Mouse (Mus musculus) heart, embryonic 12.5 days (tissue): ENCODE data around the gene Cav3. TPM values are rescaled to one million over a fixed set of nuclear protein-coding genes. Genes with fewer than 3 reads are reported as not detected.

Source experiments
- ATAC-seq: fragments of 200-750 bp; cut with Nextera tagmentation; 2 replicates; pipeline ENCODE4 v1.8.0; 2017; ENCODE audit warnings: moderate TSS enrichment, moderate library complexity; ENCODE audit not compliant: insufficient number of reproducible peaks, low FRiP score
- H3K27ac ChIP-seq: fragments of 300-500 bp; sonication (generic); 2 replicates; pipeline ENCODE4 v1.5.1; 2016; ENCODE audit warnings: mild to moderate bottlenecking, moderate library complexity; ENCODE audit not compliant: poor library complexity, severe bottlenecking
- H3K27me3 ChIP-seq: fragments of 300-500 bp; sonication (generic); replicated peaks from 2 replicates; pipeline ENCODE4 v1.6.1; 2016; ENCODE audit warnings: mild to moderate bottlenecking, moderate library complexity
- H3K36me3 ChIP-seq: fragments of 300-500 bp; sonication (generic); 2 replicates; pipeline ENCODE4 v1.6.1; 2016; ENCODE audit warnings: mild to moderate bottlenecking, moderate library complexity
- H3K4me1 ChIP-seq: fragments of 300-500 bp; sonication (generic); replicated peaks from 2 replicates; pipeline ENCODE4 v1.6.1; 2016; ENCODE audit warnings: mild to moderate bottlenecking
- H3K4me2 ChIP-seq: fragments of 300-500 bp; sonication (generic); 2 replicates; pipeline ENCODE4 v1.6.1; 2016; ENCODE audit warnings: mild to moderate bottlenecking, moderate library complexity
- H3K4me3 ChIP-seq: fragments of 300-500 bp; sonication (generic); 2 replicates; pipeline ENCODE4 v1.5.1; 2016; ENCODE audit warnings: mild to moderate bottlenecking
- H3K9ac ChIP-seq: fragments of 300-500 bp; sonication (generic); 2 replicates; pipeline ENCODE4 v1.6.1; 2016; ENCODE audit warnings: mild to moderate bottlenecking, moderate library complexity
- H3K9me3 ChIP-seq: fragments of 300-500 bp; sonication (generic); replicated peaks from 2 replicates; pipeline ENCODE4 v1.6.1; 2016; ENCODE audit warnings: mild to moderate bottlenecking, moderate library complexity
- WGBS: fragments of 180-500 bp; shearing (Covaris S2); methylation state at CpG from one replicate; pipeline ENCODE4 v1.1.7; 2016; 5-methylcytosine and 5-hydroxymethylcytosine counted together
- polyA plus RNA-seq: library from polyadenylated mRNA; unstranded; fragments of >200 nt; fragmentation: Nextera tagmentation; extraction: Ambion mirVana; gene quantifications from 2 replicates; pipeline ENCODE4 v1.2.1, GENCODE M21; 2016

Gene Cav3
- polyA plus RNA-seq, 1 experiment from 2014 or later, result 61.3 TPM

DNA sequence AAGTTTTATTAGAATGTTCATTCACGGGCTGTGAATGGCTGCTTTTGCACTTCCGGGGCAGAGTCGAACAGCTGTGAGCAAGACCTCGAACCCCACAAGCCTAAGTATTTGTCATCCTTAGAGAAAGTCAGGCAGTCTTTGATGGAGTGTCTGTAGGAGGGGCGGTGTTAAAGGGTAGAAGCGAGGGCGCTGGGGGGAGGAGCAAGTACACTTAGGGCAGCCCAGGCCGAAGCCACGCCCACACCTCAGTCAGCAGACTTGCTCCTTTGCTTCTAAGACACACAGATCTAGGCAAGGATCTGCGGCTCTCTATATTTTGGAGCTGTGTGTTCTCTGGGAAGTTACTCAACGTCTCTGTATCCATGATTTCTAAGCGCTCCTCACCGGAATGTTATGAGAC is 20.6 kb downstream of the Cav3 start:
- Histone ChIP-seq H3K27me3 (peaks cover 22% of the 10 kb centered on the region), H3K36me3 (no peaks in the 10 kb centered on the region), H3K27ac (no peak overlapping the region), H3K4me2 (no peak overlapping the region), H3K4me1 (no peaks in the 10 kb centered on the region), H3K9me3 (no peaks in the 10 kb centered on the region), H3K9ac (no peak overlapping the region), H3K4me3 (no peak overlapping the region)
- no peak for ATAC-seq
- WGBS, result 43% methylated on average over 13 of the region's 13 CpGs

DNA sequence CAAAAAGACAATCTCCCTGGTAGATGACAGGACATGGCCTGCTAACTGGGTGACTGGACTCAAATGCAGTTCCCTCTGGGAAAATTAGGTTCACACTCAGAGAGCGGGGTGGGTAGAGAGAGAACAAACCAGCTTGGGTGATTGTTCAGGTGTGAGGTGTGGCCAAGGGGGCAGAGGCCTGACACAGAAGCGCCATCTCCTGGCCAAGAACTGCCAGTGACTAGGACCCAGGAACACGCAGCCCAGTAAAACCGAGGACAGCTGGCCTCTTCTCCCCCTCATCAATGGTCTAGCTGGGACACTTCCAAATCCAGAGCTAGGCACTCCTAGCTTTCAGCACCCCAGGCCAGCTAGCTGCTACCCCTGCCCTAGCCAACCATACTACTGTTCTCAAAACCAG is 25.0 kb downstream of the Cav3 start:
- ATAC-seq, result no peak
- Histone ChIP-seq H3K4me2 (no peak overlapping the region), H3K27me3 (peaks cover 67% of the 10 kb centered on the region)

DNA sequence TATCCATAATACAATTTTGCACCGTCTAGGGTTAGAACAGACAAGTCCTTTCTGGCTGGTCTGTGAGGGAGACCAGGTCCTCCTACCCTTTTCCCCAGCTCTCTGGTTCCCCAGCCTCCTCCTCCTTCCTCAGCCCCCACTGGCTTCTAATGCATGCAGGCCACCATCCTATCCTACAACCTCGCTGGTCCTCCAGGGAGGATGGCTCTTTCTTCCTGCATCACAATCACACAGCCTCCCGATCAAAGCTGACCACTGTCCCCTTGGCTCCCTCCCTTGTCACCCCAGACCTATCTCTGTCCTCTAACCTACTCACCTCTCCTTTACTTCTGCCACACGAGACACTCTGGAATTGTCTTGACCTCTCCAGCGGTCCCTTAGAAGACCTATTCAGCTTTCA is 28.7 kb downstream of the Cav3 start:
- Histone ChIP-seq H3K9ac (no peak overlapping the region), H3K27me3 (peaks cover 86% of the 10 kb centered on the region)
- ATAC-seq, result no peak

More for the DNA sequence above, 25.0 kb downstream of the Cav3 start:
- WGBS, result 8% methylated on average over 4 of the region's 4 CpGs
- Histone ChIP-seq H3K9me3 (no peaks in the 10 kb centered on the region), H3K27ac (no peak overlapping the region), H3K36me3 (no peaks in the 10 kb centered on the region), H3K9ac (no peak overlapping the region), H3K4me3 (no peak overlapping the region), H3K4me1 (peaks cover 6% of the 10 kb centered on the region)

DNA sequence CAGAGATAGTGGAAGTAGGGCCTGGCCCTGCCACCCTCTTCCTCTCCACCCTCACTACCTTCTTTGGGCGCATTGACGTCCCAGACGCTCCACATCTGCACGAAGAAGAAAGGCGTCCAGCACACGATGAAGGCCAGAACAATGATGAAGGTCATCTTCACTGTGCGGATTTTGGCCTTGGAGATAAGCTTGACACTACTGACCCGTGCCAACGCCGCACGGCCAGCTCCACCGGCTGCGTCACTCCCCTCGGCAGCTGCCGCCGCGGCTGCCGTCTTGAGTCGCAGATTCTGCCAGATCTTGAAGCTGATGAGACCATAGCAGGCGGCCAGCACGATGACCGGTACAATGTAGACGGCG is 29.5 kb downstream of the Cav3 start:
- Histone ChIP-seq H3K27me3 (peaks cover 83% of the 10 kb centered on the region), H3K9me3 (no peaks in the 10 kb centered on the region), H3K4me2 (peak overlapping the region; percentile 79), H3K36me3 (no peaks in the 10 kb centered on the region), H3K27ac (no peak overlapping the region), H3K4me1 (peaks cover 21% of the 10 kb centered on the region), H3K9ac (peak overlapping the region; percentile 49; the same call in 1 of the 2 replicates), H3K4me3 (peak overlapping the region; percentile 46)
- no peak for ATAC-seq
- WGBS, result 30% methylated on average over 24 of the region's 24 CpGs

More for the DNA sequence above, 28.7 kb downstream of the Cav3 start:
- no peaks in the 10 kb centered on the region for H3K9me3 ChIP-seq
- no peak overlapping the region for H3K4me2 ChIP-seq
- H3K27ac ChIP-seq, result no peak overlapping the region
- H3K36me3 ChIP-seq, result no peaks in the 10 kb centered on the region
- H3K4me1 ChIP-seq, result peaks cover 21% of the 10 kb centered on the region
- no peak overlapping the region for H3K4me3 ChIP-seq
- 77% methylated on average over 5 of the region's 5 CpGs for WGBS

DNA sequence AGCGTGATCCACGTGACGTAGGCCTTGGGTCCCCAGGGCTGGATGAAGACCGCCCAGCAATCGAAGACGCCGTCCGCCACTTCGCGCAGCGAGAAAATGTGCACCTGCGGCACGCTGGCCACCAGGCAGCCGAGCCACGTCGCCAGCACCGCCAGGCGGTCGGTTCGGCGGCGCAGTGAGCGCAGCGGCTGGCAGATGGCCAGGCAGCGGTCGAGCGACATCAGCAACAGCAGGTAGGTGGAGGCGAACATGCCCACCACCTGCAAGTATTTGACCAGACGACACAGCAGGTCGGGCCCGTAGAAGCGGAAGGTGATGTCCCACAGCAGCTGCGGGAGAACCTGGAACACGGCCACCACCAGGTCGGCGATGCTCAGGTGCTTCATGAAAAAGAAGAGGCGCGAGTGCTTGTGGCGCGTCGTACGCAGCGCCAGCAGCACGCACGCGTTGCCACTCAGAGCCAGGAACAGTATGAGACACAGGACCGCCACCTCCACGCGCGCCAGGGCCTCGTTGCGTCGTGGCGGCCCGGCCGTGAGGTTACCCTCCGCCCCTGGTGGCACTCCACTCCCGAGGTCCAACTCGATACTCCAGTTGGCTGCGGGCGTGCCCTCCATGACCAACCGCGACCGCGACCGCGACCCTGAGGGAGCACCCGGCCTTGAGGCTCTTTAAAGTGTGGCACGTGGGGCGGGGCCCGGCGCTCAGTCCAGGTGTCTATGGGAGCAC is 30.0 kb downstream of the Cav3 start:
- H3K4me3 ChIP-seq, result peak overlapping the region; percentile 46
- ATAC-seq, result 0 out of 2 replicates have a peak, but pooled peaks have one; percentile 24
- H3K36me3 ChIP-seq, result no peaks in the 10 kb centered on the region
- peaks cover 21% of the 10 kb centered on the region for H3K4me1 ChIP-seq
- WGBS, result 8% methylated on average over 72 of the region's 72 CpGs
- H3K27ac ChIP-seq, result no peak overlapping the region
- peak overlapping the region; percentile 79 for H3K4me2 ChIP-seq
- H3K9me3 ChIP-seq, result no peaks in the 10 kb centered on the region
- peaks cover 83% of the 10 kb centered on the region for H3K27me3 ChIP-seq
- peak overlapping the region; percentile 56 for H3K9ac ChIP-seq

DNA sequence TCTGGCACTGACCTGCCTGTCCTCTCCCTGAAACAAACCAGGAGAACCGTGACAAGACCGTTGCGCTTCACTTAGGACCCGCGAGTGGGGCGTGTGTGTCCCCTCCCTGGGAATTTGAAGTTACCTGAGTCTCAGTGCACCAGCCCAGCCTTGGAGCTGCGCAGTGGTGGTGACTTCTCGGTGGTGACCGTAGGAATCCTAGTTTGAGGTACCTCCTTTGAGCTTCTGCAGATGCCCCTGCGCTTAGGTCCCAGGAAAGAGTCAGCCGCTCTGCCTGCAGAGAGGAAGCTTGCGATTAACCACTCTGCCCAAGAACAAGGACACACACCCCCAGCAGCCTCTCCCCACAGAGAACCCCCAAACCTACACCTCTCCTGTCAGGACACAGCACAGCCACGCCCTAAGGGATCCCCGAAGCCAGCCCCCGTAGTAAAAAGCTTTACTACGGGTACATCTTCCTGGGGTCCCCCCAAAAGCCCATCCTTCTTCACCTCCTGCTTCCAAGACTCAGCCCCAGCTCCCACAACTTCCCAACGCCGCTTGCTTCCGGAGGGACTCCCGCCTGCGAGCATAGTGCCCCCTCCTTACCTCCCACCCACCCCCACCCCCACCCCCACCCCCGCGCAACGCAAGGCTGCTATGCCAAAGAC is 30.7 kb downstream of the Cav3 start, which contains the start of gene Oxtr:
Oxtr (minus strand) TSS at position 34 of the 650 bp plus-strand sequence.
- H3K4me3 ChIP-seq, result peak within 1 kb of the TSS; percentile 46
- ATAC-seq, result no peak
- H3K9ac ChIP-seq, result peak within 1 kb of the TSS; percentile 56
- peaks cover 79% of the 10 kb centered on the region for H3K27me3 ChIP-seq
- H3K36me3 ChIP-seq, result no peaks in the 10 kb centered on the region
- no peaks in the 10 kb centered on the region for H3K9me3 ChIP-seq
- WGBS, result 9% methylated on average over 24 of the region's 24 CpGs
- peaks cover 21% of the 10 kb centered on the region for H3K4me1 ChIP-seq
- H3K27ac ChIP-seq, result no peak within 1 kb of the TSS
- peak within 1 kb of the TSS; percentile 79 for H3K4me2 ChIP-seq

DNA sequence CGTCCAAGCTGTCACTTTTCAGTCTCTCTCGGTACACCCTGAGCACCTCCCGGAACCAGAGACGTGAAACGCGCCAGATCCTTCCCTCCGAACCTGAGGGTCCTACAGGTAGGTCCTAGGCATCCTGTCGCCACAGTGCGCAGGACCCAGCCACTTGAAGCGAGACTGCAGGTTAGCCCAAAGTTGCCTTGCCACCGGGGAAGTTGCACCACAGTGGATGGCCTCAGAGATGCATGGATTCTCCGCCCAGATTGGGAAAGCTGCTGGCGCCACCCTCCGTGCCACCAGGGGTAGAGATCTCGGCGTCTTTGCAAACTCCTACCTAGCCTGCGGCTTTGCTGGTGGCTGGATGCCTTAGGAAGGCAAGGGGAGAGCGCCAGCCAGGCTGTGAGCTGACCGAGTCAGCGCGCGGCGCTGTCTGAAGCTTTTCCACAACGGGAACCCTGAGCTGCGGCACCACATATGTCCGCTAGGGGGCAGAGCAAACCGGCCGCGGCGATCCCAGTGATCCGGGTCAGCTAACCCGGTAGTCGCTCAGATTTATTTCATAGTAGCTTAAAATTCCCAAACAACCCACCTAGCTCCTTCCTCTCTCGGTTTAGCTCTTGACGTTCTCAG is 31.4 kb downstream of the Cav3 start:
- H3K4me2 ChIP-seq, result peak overlapping the region; percentile 79
- H3K27ac ChIP-seq, result no peak overlapping the region
- no peaks in the 10 kb centered on the region for H3K9me3 ChIP-seq
- peak overlapping the region; percentile 46 for H3K4me3 ChIP-seq
- H3K36me3 ChIP-seq, result no peaks in the 10 kb centered on the region
- peaks cover 21% of the 10 kb centered on the region for H3K4me1 ChIP-seq
- H3K27me3 ChIP-seq, result peaks cover 72% of the 10 kb centered on the region
- H3K9ac ChIP-seq, result peak overlapping the region; percentile 52
- 0 out of 2 replicates have a peak, but pooled peaks have one; percentile 20 for ATAC-seq
- 2% methylated on average over 35 of the region's 35 CpGs for WGBS

DNA sequence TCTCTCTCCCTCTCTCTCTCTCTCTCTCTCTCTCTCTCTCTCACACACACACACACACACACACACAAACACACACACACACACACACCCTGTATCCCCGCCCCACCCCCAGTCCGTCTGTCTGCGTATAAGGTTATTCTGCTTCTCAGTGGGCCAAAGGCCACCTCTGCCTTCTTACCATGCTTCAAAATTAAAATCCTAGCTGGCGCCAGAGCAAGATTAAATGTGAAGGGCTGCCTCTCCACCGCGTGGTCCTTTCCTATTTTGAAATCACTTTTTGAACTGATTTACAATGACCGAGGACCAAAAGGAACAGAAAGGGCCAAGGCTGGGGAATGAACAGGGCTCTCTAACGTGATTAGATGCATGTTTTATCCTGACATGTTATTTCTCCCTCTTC is 32.2 kb downstream of the Cav3 start:
- WGBS, result 78% methylated on average over 8 of the region's 8 CpGs
- H3K4me2 ChIP-seq, result no peak overlapping the region
- peaks cover 71% of the 10 kb centered on the region for H3K27me3 ChIP-seq
- no peak overlapping the region for H3K9ac ChIP-seq
- peaks cover 21% of the 10 kb centered on the region for H3K4me1 ChIP-seq
- H3K4me3 ChIP-seq, result no peak overlapping the region
- no peak for ATAC-seq
- H3K9me3 ChIP-seq, result no peaks in the 10 kb centered on the region
- no peaks in the 10 kb centered on the region for H3K36me3 ChIP-seq
- no peak overlapping the region for H3K27ac ChIP-seq

DNA sequence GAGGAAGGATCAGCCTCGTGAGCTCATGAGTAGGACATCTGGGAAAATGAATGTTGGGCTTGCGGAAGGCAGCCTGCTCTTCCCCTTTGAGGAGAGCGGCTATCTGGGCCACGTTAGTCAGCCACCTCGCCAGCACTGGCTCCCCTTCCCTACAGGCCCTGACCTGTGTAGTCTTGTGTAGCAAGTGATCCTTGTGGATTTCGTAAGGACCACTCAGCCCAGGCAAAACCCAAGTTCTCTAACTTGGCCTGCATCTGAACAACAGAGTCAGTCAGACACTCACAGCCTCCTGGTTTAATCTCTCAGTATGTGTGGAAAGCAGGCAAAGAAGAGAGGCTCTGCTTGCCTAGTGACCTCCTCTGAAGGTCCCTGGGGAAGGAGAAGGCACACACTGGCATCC is 33.4 kb downstream of the Cav3 start:
- ATAC-seq, result no peak
- Histone ChIP-seq H3K4me3 (no peak overlapping the region), H3K27ac (no peak overlapping the region), H3K27me3 (peaks cover 66% of the 10 kb centered on the region), H3K9me3 (no peaks in the 10 kb centered on the region), H3K4me1 (peaks cover 21% of the 10 kb centered on the region), H3K4me2 (no peak overlapping the region), H3K36me3 (no peaks in the 10 kb centered on the region), H3K9ac (no peak overlapping the region)
- WGBS, result 82% methylated on average over 6 of the region's 6 CpGs

DNA sequence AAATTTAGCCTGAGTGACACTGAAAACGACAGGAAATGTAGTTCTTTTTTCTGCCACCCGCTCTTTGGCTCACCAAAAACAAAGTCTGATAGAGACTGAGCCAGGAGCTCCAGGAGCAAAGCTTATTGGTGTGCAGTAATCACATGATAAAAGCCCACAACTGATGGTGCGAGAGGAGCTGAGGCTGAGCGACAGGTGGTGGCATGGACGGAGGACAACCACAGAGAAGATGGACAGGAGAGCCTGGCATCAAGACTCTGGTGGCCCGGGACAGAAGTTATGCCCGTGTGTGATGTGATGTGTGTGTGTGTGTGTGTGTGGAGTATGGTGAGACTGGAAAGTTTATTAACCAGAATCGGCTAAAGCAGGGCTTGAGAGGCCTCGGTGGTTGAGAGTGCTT is 34.1 kb downstream of the Cav3 start:
- no peaks in the 10 kb centered on the region for H3K9me3 ChIP-seq
- no peak for ATAC-seq
- 82% methylated on average over 9 of the region's 9 CpGs for WGBS
- peaks cover 21% of the 10 kb centered on the region for H3K4me1 ChIP-seq
- no peak overlapping the region for H3K27ac ChIP-seq
- no peak overlapping the region for H3K9ac ChIP-seq
- H3K36me3 ChIP-seq, result no peaks in the 10 kb centered on the region
- H3K27me3 ChIP-seq, result peaks cover 65% of the 10 kb centered on the region
- H3K4me3 ChIP-seq, result no peak overlapping the region
- no peak overlapping the region for H3K4me2 ChIP-seq

DNA sequence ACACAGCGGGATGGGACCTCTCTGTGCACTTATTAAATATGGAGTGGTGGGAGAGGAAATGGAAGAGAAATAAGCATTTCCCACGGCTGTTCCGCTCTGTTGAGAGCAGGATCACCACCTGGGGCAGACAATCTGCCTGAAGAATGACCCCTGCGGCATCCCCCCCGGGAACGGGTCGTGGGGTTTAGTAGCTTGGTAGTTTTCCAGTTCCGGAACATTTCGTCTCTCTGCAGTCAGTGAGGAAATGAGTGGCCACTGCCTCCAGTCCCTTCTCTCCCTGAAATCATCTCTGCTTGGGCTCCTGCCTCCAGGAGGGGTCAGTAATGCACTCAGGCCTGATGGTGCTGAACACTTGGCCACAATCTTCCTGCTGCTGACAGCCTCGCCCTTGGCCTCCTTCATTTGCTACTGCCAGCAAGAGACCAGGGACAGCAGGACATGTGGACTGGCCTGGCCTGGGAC is 35.3 kb downstream of the Cav3 start:
- 60% methylated on average over 10 of the region's 10 CpGs for WGBS
- Histone ChIP-seq H3K27me3 (peaks cover 58% of the 10 kb centered on the region), H3K9ac (no peak overlapping the region), H3K4me1 (peaks cover 11% of the 10 kb centered on the region), H3K27ac (no peak overlapping the region), H3K4me2 (no peak overlapping the region), H3K9me3 (no peaks in the 10 kb centered on the region), H3K36me3 (no peaks in the 10 kb centered on the region), H3K4me3 (no peak overlapping the region)
- no peak for ATAC-seq
